Mouse (Mus musculus) spleen, postnatal 4 days (tissue): Measurements from ENCODE around the gene Maml2.
A peak's percentile ranks its signal among the peaks of the same experiment; 100 is the strongest.

Source experiments
- DNase-seq, 2 experiments: peaks; one replicate each; pipeline ENCODE4 v3.0.0; 2022; ENCODE audit warnings: low spot score in 2 of 2

Gene Maml2

GRCm38 (mm10) chr9:13716316-13717099 lies 418.8 kb downstream of the Maml2 start:
- peak; percentile 60 to 81 for DNase-seq

DNA sequence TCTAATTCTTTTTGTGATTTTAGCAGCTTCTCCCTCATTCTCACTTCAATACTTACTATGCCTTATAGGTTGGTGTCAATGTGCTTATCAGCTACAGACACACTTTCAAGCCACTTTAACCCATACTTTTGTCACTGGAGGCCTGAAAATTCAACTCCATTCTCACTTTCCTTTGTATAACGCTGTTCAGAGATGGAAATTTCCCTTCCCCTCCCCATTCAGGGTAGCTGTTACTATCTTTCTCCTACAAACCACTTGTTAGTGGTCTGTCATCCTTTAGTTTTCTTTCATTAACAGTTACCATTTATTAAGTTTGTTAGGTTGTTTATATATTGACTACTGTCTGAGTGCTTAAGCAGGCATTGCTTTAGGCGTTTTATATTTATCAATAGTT lies 450.6 kb downstream of the Maml2 start, which contains the start of gene Mtmr2:
Gene Mtmr2 (plus strand): TSS at position 7 of the 394 bp plus-strand sequence.
- no peak for DNase-seq

DNA sequence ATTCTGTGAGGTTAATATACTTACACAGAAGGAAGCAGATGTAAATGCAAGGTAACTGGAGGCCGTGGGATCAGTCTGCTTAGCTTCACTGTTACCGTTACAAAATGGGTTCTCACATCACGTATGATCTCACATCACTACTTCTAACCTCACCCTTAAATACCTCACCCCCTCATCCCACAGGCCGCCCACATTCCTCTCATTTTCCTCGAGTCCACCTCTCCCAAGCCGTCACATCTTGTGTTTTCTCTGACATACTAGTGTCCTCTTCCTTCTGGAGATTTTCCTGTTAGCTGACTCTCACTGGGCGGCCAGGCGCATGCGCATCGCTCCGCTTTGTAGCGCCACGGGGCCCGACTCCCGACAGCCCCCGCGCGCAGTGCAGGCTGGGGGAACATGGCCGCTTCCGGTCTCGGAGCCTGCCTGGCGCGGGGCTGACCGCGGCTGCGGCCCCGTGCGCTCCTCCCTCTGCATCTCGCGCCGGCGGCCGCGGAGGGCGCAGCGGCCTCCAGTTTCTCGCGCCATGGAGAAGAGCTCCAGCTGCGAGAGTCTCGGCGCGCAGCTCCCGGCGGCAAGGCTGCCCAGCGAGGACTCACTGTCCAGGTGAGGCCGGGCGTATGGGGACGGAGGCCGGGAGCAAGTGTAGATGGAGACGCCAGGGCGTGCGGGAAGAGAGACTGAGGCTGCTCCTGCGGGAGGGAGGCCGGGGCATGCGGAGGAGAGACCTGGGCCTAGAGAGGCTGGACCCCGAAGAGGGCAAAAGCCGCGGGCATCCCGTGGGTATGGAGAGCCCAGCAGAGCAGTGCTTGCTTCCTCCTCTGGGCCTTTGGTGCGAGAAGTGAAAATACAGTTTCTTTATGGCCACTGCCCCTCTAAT lies 451.3 kb downstream of the Maml2 start:
- DNase-seq = peak; percentile 95 to 98

- DNase-seq = no peak
These were observed 451.9 kb downstream of the Maml2 start for GRCm38 (mm10) chr9:13749675-13749998.

DNA sequence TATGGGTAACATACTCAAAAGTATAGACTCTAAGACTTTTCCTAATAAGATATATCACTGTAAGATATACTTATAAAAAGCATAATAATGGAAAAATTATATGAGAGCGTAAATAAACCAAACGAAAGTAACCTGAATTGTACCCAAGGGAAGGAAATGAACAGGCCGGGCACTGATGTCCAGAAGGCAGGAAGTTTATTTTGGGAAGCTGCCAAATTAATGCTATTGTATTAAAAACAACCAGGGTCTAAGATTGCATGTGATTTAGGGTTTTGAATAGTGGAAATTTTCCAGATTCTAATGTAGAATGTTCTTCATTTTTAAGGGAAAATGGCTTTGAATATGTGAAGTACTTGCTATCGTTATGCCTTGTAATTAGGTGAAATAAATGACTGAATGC lies 454.8 kb downstream of the Maml2 start:
- no peak for DNase-seq
